Mouse (Mus musculus) left cerebral cortex, postnatal 36 days (tissue): Measurements from ENCODE around the gene Ppp1r16b. TPM values are rescaled to one million over a fixed set of nuclear protein-coding genes. Genes with fewer than 3 reads are reported as not detected.
A peak's percentile ranks its signal among the peaks of the same experiment; 100 is the strongest.

Experiments used
- DNase-seq, 2 experiments: peaks; one replicate each; pipeline ENCODE4 v3.0.0; 2021 to 2022; ENCODE audit warnings: low spot score in 2 of 2, mixed read lengths in 1 of 2
- intact Hi-C: fragments of 180-260 bp; cut with DNase I; formaldehyde crosslinking; loops from one replicate; pipeline ENCODE4 v1.15.1; 2025
- total RNA-seq, 2 experiments: library from RNA; stranded (reverse); gene quantifications; 2 replicates each; pipeline ENCODE4 v1.2.3; 2021

Gene Ppp1r16b
- total RNA-seq, 2 experiments from 2014 or later = 125 to 129 TPM

DNA sequence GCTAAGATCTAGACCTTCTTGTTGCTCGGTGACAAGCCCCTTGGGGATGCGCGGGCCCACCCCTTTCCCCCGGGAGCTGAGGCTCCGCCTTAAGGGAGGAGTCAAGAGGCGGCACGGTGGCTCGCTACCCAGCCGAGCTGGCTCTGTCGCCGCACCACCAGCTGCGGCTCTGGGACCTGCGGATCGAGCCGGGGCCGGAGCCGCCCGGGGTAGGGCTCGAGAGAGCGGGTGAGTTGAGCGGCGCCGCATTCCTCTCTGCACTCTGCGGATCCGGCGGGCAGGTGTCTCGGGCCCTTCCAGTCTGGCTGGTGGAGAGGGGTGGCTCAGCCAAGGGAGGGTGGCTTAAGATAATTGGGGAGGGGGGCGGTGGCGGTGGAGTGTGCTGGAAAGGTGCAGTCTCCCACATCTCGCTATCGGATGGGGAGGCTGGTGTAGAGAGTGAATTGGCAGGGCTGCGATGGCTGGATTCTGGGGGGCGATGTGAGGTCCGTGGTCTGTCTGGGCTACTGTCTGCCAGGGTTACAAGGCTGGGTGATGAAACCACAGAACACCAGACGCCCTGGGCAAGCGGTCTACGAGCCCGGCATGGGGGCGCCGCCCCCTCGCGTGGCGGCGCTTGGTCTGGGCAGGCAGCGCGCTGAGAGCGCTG, 1.9 kb downstream of the Ppp1r16b start:
- intact Hi-C loops = loop anchor here (5.0 kb wide), 2 partner anchors 40 to 180 kb away; no protein-coding TSS in a partner anchor
- peak; percentile 78 to 80 for DNase-seq

- peak; percentile 65 to 79 for DNase-seq
Observed at GRCm38 (mm10) chr2:158667671-158668432, 2.7 kb downstream of the Ppp1r16b start.

GRCm38 (mm10) chr2:158668433-158669010, 3.3 kb downstream of the Ppp1r16b start:
- intact Hi-C loops = loop anchor here (2.0 to 5.0 kb wide), 4 partner anchors 20 to 179 kb away; no protein-coding TSS in a partner anchor
- peak; percentile 49 to 58 for DNase-seq

More at GRCm38 (mm10) chr2:158667671-158668432, 2.7 kb downstream of the Ppp1r16b start:
- intact Hi-C loops = loop anchor here (2.0 to 5.0 kb wide), 4 partner anchors 21 to 179 kb away; no protein-coding TSS in a partner anchor

- DNase-seq = no peak
- intact Hi-C loops = loop anchor here (2.0 to 5.0 kb wide), 4 partner anchors 19 to 178 kb away; no protein-coding TSS in a partner anchor
Observed at GRCm38 (mm10) chr2:158669199-158670195, 4.3 kb downstream of the Ppp1r16b start.

DNA sequence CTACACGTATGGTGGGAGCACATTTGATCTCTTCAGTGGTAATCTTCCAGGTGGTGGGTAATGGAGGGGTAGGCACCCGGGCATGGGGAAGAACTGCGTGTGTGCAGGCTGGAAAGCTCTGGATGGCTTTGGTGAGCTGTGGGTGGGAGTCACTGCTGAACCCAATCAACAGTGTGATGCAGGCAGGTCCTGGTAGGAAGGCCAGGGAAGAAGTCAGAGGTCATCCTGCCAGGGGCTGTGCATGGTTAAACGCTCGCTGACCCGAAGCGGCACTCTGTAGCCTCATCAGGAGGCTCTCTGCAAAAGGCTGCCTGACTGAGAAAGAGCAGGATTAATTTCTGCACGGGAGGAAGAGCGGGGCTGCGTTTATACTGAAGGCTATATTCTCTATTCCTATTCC, 5.4 kb downstream of the Ppp1r16b start:
- intact Hi-C loops = no loop called here
- no peak for DNase-seq

DNA sequence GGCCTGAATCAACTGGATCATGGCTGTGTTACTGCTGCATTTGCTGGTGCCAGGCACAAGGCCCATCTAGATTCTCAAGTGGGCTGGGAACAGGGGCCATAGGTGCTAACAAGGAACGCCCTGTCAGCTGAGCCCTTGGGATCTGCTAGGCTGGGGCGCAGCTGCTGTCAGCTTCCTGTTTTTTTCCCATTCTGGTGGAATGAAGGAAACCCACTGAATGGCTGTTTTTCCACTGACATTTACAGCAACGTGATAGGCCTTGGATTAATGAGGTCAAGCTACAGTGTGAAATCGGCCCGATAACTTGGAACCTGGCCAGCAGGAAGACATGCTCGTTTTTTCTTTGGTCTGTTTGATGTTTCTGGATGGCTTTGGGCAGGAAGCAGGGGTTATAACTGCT, 7.6 kb downstream of the Ppp1r16b start:
- intact Hi-C loops = no loop called here
- no peak for DNase-seq

GRCm38 (mm10) chr2:158673493-158673892, 8.3 kb downstream of the Ppp1r16b start:
- DNase-seq = no peak
- intact Hi-C loops = no loop called here

- intact Hi-C loops = no loop called here
- DNase-seq = no peak
Observed at GRCm38 (mm10) chr2:158674131-158674530, 8.9 kb downstream of the Ppp1r16b start.

- DNase-seq = no peak
- intact Hi-C loops = no loop called here
Observed at GRCm38 (mm10) chr2:158674759-158675158, 9.6 kb downstream of the Ppp1r16b start.

DNA sequence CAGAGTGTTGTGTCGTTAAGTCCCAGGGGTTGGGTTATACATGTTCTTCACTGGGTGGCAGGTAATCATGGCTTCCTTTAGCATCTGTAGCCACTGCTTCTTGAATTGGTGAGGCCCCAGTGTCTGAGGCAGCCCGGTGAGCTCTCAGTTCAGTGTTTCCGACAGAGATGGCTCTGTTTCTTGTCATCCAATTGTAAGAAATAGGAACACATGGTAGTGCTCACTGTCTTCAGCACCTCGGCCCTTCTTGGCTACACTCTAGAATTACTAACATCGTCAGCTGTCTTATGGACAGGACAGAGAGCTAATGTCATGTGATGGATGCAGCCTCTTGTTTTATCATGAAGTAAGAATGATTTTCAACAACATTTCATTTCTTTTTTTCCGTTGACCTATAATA, 10.0 kb downstream of the Ppp1r16b start:
- no peak for DNase-seq
- intact Hi-C loops = no loop called here

GRCm38 (mm10) chr2:158675907-158676533, 10.8 kb downstream of the Ppp1r16b start:
- intact Hi-C loops = no loop called here

GRCm38 (mm10) chr2:158677946-158678345, 12.7 kb downstream of the Ppp1r16b start:
- peak in 1 of 2 experiments; percentile 3 for DNase-seq
- intact Hi-C loops = no loop called here

More at GRCm38 (mm10) chr2:158675907-158676533, 10.8 kb downstream of the Ppp1r16b start:
- DNase-seq = peak in 1 of 2 experiments; percentile 3

GRCm38 (mm10) chr2:158679091-158679490, 13.9 kb downstream of the Ppp1r16b start:
- peak in 1 of 2 experiments; percentile 10 for DNase-seq
- intact Hi-C loops = no loop called here

DNA sequence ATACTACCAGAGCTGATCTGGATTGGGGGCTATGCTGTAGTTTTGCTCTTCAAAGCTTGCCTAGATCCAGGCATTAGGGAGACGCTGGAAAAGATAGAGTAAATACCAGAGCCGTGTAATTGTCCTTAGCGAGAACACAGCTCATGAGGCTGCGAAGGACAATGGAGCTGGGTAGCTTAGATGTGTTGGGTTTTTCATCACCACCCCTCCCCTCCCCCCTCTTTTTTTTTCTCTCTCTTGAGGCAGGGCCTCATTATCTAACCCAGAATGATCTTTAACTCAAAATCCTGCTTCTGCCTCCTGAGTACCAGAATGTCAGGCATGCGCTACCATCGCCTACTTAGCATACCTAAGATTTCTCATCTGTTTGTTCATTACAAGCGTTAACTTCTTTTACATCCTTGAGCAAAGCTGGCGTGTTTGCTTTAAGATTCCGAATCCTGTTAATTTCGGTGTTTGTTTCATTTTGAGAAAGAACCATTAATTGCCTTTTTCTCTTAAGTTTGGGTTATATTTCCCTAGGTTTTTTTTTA, 15.2 kb downstream of the Ppp1r16b start:
- intact Hi-C loops = no loop called here
- no peak for DNase-seq

DNA sequence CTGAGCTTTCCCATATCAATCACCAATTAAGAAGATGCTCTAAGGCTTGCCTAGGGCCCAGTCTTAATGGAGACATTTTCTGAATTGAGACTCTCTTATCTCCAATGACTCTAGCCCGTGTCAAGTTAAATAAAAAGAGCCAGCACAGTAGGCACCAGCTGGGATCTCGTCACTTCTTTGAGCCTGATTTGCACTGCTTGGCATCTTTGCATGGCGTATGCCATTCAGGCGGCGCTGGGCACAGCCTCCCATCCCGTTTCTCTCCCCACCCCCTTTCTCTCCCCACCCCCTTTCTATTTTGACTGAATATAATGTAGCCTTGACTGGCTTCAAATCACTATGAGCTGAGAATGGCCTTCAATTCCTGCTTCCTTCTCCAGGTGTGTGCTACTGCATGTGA, 16.5 kb downstream of the Ppp1r16b start:
- intact Hi-C loops = no loop called here
- DNase-seq = no peak

GRCm38 (mm10) chr2:158682344-158683037, 17.3 kb downstream of the Ppp1r16b start:
- DNase-seq = no peak
- intact Hi-C loops = no loop called here

DNA sequence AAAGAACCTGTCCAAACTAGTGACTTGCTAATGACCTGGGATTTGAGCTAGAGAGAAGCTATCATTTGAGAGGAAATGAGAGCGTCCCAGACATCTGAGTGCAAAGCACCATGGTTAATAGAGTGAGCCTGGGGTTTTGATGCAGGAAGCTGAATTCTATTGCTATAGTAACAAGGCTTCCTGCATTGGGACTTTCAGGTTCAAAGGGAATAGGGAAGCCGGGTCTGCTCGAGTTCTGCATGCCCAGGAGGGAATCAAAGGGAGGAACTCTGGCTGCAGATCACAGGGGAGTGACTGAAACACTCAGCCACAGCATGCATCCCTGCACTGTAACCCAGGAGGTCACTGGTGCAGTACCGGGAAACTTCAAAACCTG, 17.8 kb downstream of the Ppp1r16b start:
- no peak for DNase-seq
- intact Hi-C loops = no loop called here
